Mouse (Mus musculus): ENCODE data around the gene Pfkp. TPM values are rescaled to one million over a fixed set of nuclear protein-coding genes. Genes with fewer than 3 reads are reported as not detected.
A peak's percentile ranks its signal among the peaks of the same experiment; 100 is the strongest.

Pfkp gene
- polyA plus RNA-seq, 1 experiment: 79.6 TPM

DNA sequence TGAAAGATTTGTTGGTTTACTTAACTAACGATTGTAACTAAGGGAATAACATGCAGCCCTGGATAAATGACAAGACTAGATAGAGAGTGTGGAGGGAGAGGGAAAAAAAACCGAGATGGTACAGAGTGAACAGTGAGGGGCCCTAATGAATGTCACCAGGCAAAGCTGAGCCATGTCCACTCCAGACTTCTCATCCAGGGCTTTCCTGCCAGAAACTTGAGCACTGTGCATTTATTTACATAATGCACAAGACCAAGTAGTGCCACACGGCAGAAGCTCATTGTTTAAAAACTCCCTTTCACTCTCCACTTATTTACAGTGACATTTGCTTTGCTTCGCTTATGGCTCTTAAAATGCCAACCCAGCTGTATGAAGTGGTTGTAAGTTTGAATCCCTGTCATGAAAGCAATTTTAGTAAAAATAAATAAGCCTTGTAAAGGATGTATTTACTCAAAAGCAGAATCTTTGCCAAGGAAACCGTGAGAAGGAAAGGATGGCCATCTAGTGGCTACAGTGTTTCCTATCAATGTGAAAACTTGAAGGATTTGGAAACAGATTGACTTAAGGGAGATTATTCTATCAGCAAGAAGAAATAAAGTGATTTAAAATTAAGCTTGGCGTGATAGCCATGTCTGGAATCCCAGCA, 113.2 kb downstream of the Pfkp start:
- 25% methylated on average over 6 of the region's 6 CpGs for WGBS
- no peak for DNase-seq

GRCm38 (mm10) chr13:6532683-6533082, 115.9 kb downstream of the Pfkp start:
- peaks cover 3% of the 10 kb centered on the region for H3K4me1 ChIP-seq (ENCODE audit: control insufficient read depth, insufficient read depth, low read length)
- peak; percentile 26 for DNase-seq
- no peak for TF ChIP-seq POLR2A (IDR thresholded peaks at IDR 0.05; ENCODE audit: borderline replicate concordance, extremely low read depth, low read depth, low read length)
- peak; percentile 65 for TF ChIP-seq CTCF (IDR thresholded peaks at IDR 0.05; ENCODE audit: insufficient read depth, low read length)
- 70% methylated on average over 1 of the region's 1 CpGs for WGBS
- no peak overlapping the region for H3K4me3 ChIP-seq (replicated peaks; ENCODE audit: extremely low read depth, low read depth, low read length)

More for the DNA sequence above, 113.2 kb downstream of the Pfkp start:
- H3K4me3 ChIP-seq (replicated peaks; ENCODE audit: extremely low read depth, low read depth, low read length): no peak overlapping the region
- TF ChIP-seq CTCF (IDR thresholded peaks at IDR 0.05; ENCODE audit: insufficient read depth, low read length): no peak
- TF ChIP-seq POLR2A (IDR thresholded peaks at IDR 0.05; ENCODE audit: borderline replicate concordance, extremely low read depth, low read depth, low read length): no peak
- peaks cover 3% of the 10 kb centered on the region for H3K4me1 ChIP-seq (ENCODE audit: control insufficient read depth, insufficient read depth, low read length)

Other genes with a start within 250 kb of the Pfkp start
- gene Pitrm1, start 100.6 kb downstream of the Pfkp start, polyA plus RNA-seq (2012; rRNA removed): 16.7 and 24.6 TPM in 2 replicates